Mouse (Mus musculus): ENCODE data around the gene Gipc2. TPM values are rescaled to one million over a fixed set of nuclear protein-coding genes. Genes with fewer than 3 reads are reported as not detected.

Gipc2 gene
- polyA plus RNA-seq, 1 experiment from 2014 or later, result 4.2 TPM

DNA sequence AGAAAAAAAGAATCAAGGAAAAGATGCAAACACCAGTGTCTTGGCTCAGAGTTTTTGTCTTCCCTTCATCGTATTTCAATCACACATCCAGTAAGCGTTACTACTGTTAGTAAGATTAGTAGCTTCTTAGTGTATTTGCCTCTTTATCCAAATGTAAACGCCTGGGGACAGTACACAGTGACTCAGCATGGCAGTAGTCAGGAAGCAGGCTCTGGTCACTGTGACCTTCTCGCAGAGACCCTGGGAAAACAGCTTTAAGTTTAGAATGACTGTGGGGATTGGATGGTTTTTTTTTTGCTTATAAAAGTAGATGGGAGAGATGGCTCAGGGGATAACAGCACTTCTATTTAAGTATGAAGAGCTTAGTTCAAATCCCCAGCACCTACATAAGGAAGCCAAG, 46.0 kb downstream of the Gipc2 start:
- Histone ChIP-seq H3K27ac (replicated peaks; ENCODE audit: low read depth, low read length) (no peak overlapping the region), H3K9ac (replicated peaks; ENCODE audit: low read length) (no peak overlapping the region), H3K4me1 (ENCODE audit: control insufficient read depth, insufficient read depth, low read length) (no peaks in the 10 kb centered on the region), H3K4me2 (ENCODE audit: low read depth, low read length) (no peak overlapping the region), H3K27me3 (ENCODE audit: control insufficient read depth, insufficient read depth, low read length) (no peaks in the 10 kb centered on the region), H3K36me3 (replicated peaks; ENCODE audit: control insufficient read depth, insufficient read depth, low read depth, low read length) (no peaks in the 10 kb centered on the region), H3K9me3 (replicated peaks; ENCODE audit: control insufficient read depth, low read length) (no peaks in the 10 kb centered on the region), H3K4me3 (ENCODE audit: low read depth, low read length) (no peak overlapping the region)
- no peak for DNase-seq (ENCODE audit: low spot score)
- no peak for ATAC-seq (replicated peaks; ENCODE audit: insufficient number of reproducible peaks, low FRiP score, low TSS enrichment, low read depth)
- 62% methylated on average over 4 of the region's 4 CpGs for WGBS

GRCm38 (mm10) chr3:152117941-152118340, 48.1 kb downstream of the Gipc2 start:
- no peak for DNase-seq (ENCODE audit: low spot score)
- Histone ChIP-seq H3K4me2 (ENCODE audit: low read depth, low read length) (no peak overlapping the region), H3K36me3 (replicated peaks; ENCODE audit: control insufficient read depth, insufficient read depth, low read depth, low read length) (no peaks in the 10 kb centered on the region), H3K27me3 (ENCODE audit: control insufficient read depth, insufficient read depth, low read length) (no peaks in the 10 kb centered on the region), H3K9ac (replicated peaks; ENCODE audit: low read length) (no peak overlapping the region), H3K4me3 (ENCODE audit: low read depth, low read length) (no peak overlapping the region), H3K9me3 (replicated peaks; ENCODE audit: control insufficient read depth, low read length) (no peaks in the 10 kb centered on the region), H3K27ac (replicated peaks; ENCODE audit: low read depth, low read length) (no peak overlapping the region), H3K4me1 (ENCODE audit: control insufficient read depth, insufficient read depth, low read length) (peaks cover 3% of the 10 kb centered on the region; the same call in 1 of the 2 replicates)
- 92% methylated on average over 3 of the region's 3 CpGs for WGBS
- no peak for ATAC-seq (replicated peaks; ENCODE audit: insufficient number of reproducible peaks, low FRiP score, low TSS enrichment, low read depth)

DNA sequence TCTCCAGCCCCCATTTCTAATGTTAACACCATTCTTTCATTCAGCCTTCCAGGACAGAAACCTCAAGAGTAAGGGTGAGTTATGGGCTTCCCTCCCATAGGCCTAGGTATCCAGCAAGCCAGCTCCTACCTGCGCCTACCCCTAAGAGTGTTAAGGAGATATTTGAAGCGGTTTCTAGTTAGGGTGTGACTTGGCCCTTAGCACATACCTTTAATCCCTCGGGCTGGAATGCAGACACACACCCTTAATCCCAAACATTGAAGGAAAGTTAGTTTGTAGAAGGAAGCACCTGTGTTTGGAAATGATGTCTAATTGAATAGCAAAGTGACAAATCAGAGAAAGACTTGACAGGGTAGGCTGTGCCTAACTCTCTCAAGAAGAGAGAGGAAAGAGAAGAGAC, 49.9 kb downstream of the Gipc2 start:
- Histone ChIP-seq H3K4me1 (ENCODE audit: control insufficient read depth, insufficient read depth, low read length) (peaks cover 3% of the 10 kb centered on the region; the same call in 1 of the 2 replicates), H3K9ac (replicated peaks; ENCODE audit: low read length) (no peak overlapping the region), H3K4me3 (ENCODE audit: low read depth, low read length) (no peak overlapping the region), H3K27ac (replicated peaks; ENCODE audit: low read depth, low read length) (no peak overlapping the region), H3K4me2 (ENCODE audit: low read depth, low read length) (no peak overlapping the region), H3K36me3 (replicated peaks; ENCODE audit: control insufficient read depth, insufficient read depth, low read depth, low read length) (no peaks in the 10 kb centered on the region), H3K9me3 (replicated peaks; ENCODE audit: control insufficient read depth, low read length) (no peaks in the 10 kb centered on the region), H3K27me3 (ENCODE audit: control insufficient read depth, insufficient read depth, low read length) (no peaks in the 10 kb centered on the region)
- no peak for ATAC-seq (replicated peaks; ENCODE audit: insufficient number of reproducible peaks, low FRiP score, low TSS enrichment, low read depth)
- DNase-seq (ENCODE audit: low spot score), result no peak
- 86% methylated on average over 3 of the region's 3 CpGs for WGBS

GRCm38 (mm10) chr3:152114786-152115185, 51.2 kb downstream of the Gipc2 start:
- Histone ChIP-seq H3K36me3 (replicated peaks; ENCODE audit: control insufficient read depth, insufficient read depth, low read depth, low read length) (no peaks in the 10 kb centered on the region), H3K4me1 (ENCODE audit: control insufficient read depth, insufficient read depth, low read length) (peaks cover 3% of the 10 kb centered on the region; the same call in 1 of the 2 replicates), H3K27me3 (ENCODE audit: control insufficient read depth, insufficient read depth, low read length) (no peaks in the 10 kb centered on the region), H3K27ac (replicated peaks; ENCODE audit: low read depth, low read length) (no peak overlapping the region), H3K9ac (replicated peaks; ENCODE audit: low read length) (no peak overlapping the region), H3K4me2 (ENCODE audit: low read depth, low read length) (no peak overlapping the region), H3K9me3 (replicated peaks; ENCODE audit: control insufficient read depth, low read length) (no peaks in the 10 kb centered on the region), H3K4me3 (ENCODE audit: low read depth, low read length) (no peak overlapping the region)
- 50% methylated on average over 10 of the region's 10 CpGs for WGBS
- ATAC-seq (replicated peaks; ENCODE audit: insufficient number of reproducible peaks, low FRiP score, low TSS enrichment, low read depth) (peak; percentile 46; the same call in 1 of the 2 replicates), DNase-seq (ENCODE audit: low spot score) (peak; percentile 69)

DNA sequence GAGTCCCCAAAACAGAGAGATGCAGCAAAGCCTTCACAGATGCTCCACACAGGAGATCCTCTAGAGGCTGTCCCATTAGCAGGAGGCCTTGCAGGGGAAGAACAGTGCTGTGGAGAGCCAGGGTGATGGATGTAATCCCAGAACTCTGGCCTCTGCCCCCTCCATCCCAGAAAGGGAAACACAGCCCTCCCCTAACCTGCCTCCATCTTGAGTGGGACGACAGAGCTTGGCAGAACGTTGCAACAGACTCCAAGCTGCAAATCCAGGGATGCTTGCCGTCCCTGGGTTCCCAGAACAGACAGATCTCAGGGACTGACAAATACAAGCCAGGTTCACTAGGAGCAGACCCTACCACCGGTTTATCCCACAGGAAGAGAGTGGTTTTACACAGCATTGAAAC, 51.8 kb downstream of the Gipc2 start:
- ATAC-seq (replicated peaks; ENCODE audit: insufficient number of reproducible peaks, low FRiP score, low TSS enrichment, low read depth) (no peak), DNase-seq (ENCODE audit: low spot score) (no peak)
- Histone ChIP-seq H3K27me3 (ENCODE audit: control insufficient read depth, insufficient read depth, low read length) (no peaks in the 10 kb centered on the region), H3K4me2 (ENCODE audit: low read depth, low read length) (no peak overlapping the region), H3K9ac (replicated peaks; ENCODE audit: low read length) (no peak overlapping the region), H3K9me3 (replicated peaks; ENCODE audit: control insufficient read depth, low read length) (no peaks in the 10 kb centered on the region), H3K27ac (replicated peaks; ENCODE audit: low read depth, low read length) (no peak overlapping the region), H3K36me3 (replicated peaks; ENCODE audit: control insufficient read depth, insufficient read depth, low read depth, low read length) (no peaks in the 10 kb centered on the region), H3K4me1 (ENCODE audit: control insufficient read depth, insufficient read depth, low read length) (peaks cover 3% of the 10 kb centered on the region; the same call in 1 of the 2 replicates), H3K4me3 (ENCODE audit: low read depth, low read length) (no peak overlapping the region)
- WGBS, result 59% methylated on average over 4 of the region's 4 CpGs

GRCm38 (mm10) chr3:152113496-152113895, 52.5 kb downstream of the Gipc2 start:
- H3K4me3 ChIP-seq (ENCODE audit: low read depth, low read length), result no peak overlapping the region
- no peak overlapping the region for H3K4me2 ChIP-seq (ENCODE audit: low read depth, low read length)
- WGBS, result 72% methylated on average over 7 of the region's 7 CpGs
- no peaks in the 10 kb centered on the region for H3K27me3 ChIP-seq (ENCODE audit: control insufficient read depth, insufficient read depth, low read length)
- peaks cover 3% of the 10 kb centered on the region; the same call in 1 of the 2 replicates for H3K4me1 ChIP-seq (ENCODE audit: control insufficient read depth, insufficient read depth, low read length)
- no peak overlapping the region for H3K9ac ChIP-seq (replicated peaks; ENCODE audit: low read length)
- ATAC-seq (replicated peaks; ENCODE audit: insufficient number of reproducible peaks, low FRiP score, low TSS enrichment, low read depth) (no peak), DNase-seq (ENCODE audit: low spot score) (no peak)
- H3K9me3 ChIP-seq (replicated peaks; ENCODE audit: control insufficient read depth, low read length), result no peaks in the 10 kb centered on the region
- no peaks in the 10 kb centered on the region for H3K36me3 ChIP-seq (replicated peaks; ENCODE audit: control insufficient read depth, insufficient read depth, low read depth, low read length)
- no peak overlapping the region for H3K27ac ChIP-seq (replicated peaks; ENCODE audit: low read depth, low read length)

DNA sequence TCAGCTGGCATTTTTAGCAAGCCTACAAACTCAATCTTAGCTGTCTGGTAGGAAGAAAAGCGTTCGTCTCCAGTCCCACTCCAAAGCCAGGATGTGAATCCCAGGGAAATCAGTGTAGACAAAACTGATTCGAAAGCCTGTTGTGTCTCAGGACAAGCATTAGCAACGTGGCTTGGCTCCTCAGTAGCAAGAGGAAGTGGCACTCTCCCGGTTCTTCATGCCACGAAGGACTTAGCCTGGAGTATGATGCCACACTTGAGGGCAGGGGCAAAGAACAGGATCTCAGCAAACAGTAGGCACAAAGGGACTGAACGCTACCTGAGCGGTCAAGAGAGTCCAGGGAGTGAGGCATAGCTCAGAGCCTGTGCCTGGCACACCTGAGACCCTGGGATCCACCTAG, 53.4 kb downstream of the Gipc2 start:
- H3K4me1 ChIP-seq (ENCODE audit: control insufficient read depth, insufficient read depth, low read length), result peaks cover 3% of the 10 kb centered on the region; the same call in 1 of the 2 replicates
- DNase-seq (ENCODE audit: low spot score) (no peak), ATAC-seq (replicated peaks; ENCODE audit: insufficient number of reproducible peaks, low FRiP score, low TSS enrichment, low read depth) (no peak)
- no peaks in the 10 kb centered on the region for H3K9me3 ChIP-seq (replicated peaks; ENCODE audit: control insufficient read depth, low read length)
- no peaks in the 10 kb centered on the region for H3K27me3 ChIP-seq (ENCODE audit: control insufficient read depth, insufficient read depth, low read length)
- H3K36me3 ChIP-seq (replicated peaks; ENCODE audit: control insufficient read depth, insufficient read depth, low read depth, low read length), result no peaks in the 10 kb centered on the region
- no peak overlapping the region for H3K9ac ChIP-seq (replicated peaks; ENCODE audit: low read length)
- H3K27ac ChIP-seq (replicated peaks; ENCODE audit: low read depth, low read length), result no peak overlapping the region
- H3K4me3 ChIP-seq (ENCODE audit: low read depth, low read length), result no peak overlapping the region
- 82% methylated on average over 8 of the region's 8 CpGs for WGBS
- no peak overlapping the region for H3K4me2 ChIP-seq (ENCODE audit: low read depth, low read length)

DNA sequence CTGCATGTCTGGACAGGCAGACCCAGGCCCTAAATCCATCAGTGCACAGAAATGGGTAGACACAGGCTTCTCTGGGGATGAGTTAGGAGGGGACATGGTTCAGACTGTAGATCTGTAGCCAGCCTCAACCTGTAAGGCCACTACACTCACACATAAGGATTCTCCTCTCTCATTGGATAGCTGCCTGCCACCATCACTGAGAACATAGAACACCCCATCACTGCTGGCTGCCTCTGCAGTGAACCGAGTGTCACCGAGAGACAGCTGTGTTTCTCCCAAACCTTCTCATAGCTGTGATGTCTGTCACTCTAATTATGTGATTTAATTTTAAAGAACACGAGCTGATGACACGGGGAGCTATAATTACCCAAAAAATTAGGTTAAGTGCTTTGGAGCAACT, 54.5 kb downstream of the Gipc2 start:
- Histone ChIP-seq H3K27ac (replicated peaks; ENCODE audit: low read depth, low read length) (no peak overlapping the region), H3K4me3 (ENCODE audit: low read depth, low read length) (no peak overlapping the region), H3K36me3 (replicated peaks; ENCODE audit: control insufficient read depth, insufficient read depth, low read depth, low read length) (no peaks in the 10 kb centered on the region), H3K9ac (replicated peaks; ENCODE audit: low read length) (no peak overlapping the region), H3K27me3 (ENCODE audit: control insufficient read depth, insufficient read depth, low read length) (no peaks in the 10 kb centered on the region), H3K4me1 (ENCODE audit: control insufficient read depth, insufficient read depth, low read length) (peaks cover 3% of the 10 kb centered on the region; the same call in 1 of the 2 replicates), H3K9me3 (replicated peaks; ENCODE audit: control insufficient read depth, low read length) (no peaks in the 10 kb centered on the region), H3K4me2 (ENCODE audit: low read depth, low read length) (0 out of 2 replicates have a peak overlapping the region, but pooled peaks have one; percentile 10)
- DNase-seq (ENCODE audit: low spot score) (no peak), ATAC-seq (replicated peaks; ENCODE audit: insufficient number of reproducible peaks, low FRiP score, low TSS enrichment, low read depth) (no peak)
- 57% methylated on average over 4 of the region's 4 CpGs for WGBS

All from embryonic facial prominence, embryonic 11.5 days (tissue).